Mouse (Mus musculus): ENCODE results near the gene Gm13030.
"Not testable (repeated sequence)": the region's sequence is repeated elsewhere in the genome, so short reads cannot be mapped to it uniquely, and the experiment has no call there.

Gm13030 gene

DNA sequence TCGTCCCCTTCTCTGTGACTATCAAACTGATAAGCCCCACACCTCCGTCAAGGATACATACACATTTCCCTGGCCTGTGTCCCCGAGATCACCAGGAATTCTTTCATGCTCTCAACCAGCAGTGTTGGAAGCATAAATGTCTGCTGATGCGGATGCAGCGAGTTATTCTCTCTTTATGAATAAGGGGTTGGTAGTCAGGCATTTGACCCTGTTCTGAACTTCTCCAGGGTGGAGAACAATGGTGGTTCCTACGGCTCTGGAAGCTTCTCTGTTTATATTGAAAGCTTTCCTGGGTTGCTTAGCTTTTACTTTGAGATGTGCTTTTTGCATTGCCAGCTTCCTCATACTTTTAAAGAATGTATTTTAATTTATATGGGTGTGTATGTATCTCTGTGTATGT, at the start of gene Gm13030:
Gm13030 (minus strand) TSS at position 101 of the 400 bp plus-strand sequence.
- DNase-seq, result no peak

DNA sequence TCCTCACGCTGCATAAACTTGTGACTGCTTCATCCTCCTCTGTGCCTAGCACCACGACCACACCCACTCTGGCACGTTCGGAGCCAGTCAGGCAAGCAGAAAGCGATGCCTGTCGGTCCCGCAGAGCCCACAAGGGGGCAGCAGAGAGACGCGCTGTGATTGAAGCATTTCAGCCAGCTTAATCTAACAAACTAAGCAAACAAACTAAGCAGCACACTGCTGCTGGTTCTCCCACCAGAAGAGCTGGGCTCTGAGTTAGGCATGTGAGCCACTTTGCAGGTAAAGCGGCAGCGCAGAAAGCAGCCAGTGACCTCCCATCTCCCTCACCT, 48.3 kb upstream of the Gm13030 start:
- peak; percentile 95 for DNase-seq

- no peak for DNase-seq
Measured at GRCm38 (mm10) chr4:138921254-138922130, 47.7 kb upstream of the Gm13030 start.

- no peak for DNase-seq
Measured at GRCm38 (mm10) chr4:138917282-138917681, 43.5 kb upstream of the Gm13030 start.

DNA sequence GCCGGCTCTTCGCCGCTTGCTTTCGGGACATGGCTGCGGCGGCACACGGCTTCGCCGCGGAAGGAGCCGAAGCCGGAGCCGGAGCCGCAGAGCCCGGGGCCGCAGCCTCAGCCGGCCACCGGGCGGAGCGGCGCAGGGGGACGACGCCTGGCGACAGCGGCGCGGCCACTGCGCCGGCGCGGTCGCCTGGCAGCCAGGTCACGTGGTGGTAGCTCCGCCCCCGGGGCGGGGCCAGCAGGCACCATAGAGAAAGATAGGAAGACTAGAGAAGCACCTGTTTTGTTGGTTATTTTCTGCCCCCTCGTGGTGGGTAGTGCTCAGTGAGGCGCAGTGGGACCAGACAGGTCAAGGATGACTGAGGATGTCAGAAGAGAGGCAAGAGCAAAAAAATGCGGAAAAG, 40.0 kb upstream of the Gm13030 start, which contains the start of gene Otud3:
Otud3 (minus strand) TSS at position 149 of the 400 bp plus-strand sequence.
- DNase-seq, result peak; percentile 96

- DNase-seq, result no peak
Measured at GRCm38 (mm10) chr4:138913141-138913787, 39.5 kb upstream of the Gm13030 start.

- DNase-seq, result no peak
Measured at GRCm38 (mm10) chr4:138905624-138906337, 32.0 kb upstream of the Gm13030 start.

GRCm38 (mm10) chr4:138899361-138899760, 25.6 kb upstream of the Gm13030 start:
- DNase-seq, result no peak

DNA sequence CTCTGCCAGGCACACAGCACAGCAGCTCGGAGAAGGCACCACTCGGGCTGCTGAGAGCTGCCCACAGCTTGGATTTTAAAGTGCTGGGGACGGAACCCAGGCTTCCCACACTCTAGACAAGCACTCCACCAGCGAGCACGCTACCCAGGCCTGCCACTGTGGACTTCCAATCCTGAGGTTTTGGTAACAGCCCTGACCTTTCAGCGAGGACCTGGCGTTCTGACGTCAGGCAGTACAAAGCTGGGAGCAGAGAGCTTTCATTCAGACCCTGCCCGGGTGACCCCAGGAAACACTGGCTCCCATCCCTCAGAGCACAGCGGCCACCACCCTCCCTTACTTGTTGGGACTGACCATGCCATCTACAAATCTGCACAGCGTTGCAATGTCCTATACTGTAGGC, 20.0 kb upstream of the Gm13030 start:
- DNase-seq, result not testable (repeated sequence)

- DNase-seq, result no peak
Measured at GRCm38 (mm10) chr4:138892655-138893054, 18.9 kb upstream of the Gm13030 start.

- no peak for DNase-seq
Measured at GRCm38 (mm10) chr4:138889635-138890034, 15.9 kb upstream of the Gm13030 start.

GRCm38 (mm10) chr4:138889165-138889564, 15.4 kb upstream of the Gm13030 start:
- DNase-seq, result no peak

- peak; percentile 82 for DNase-seq
Measured at GRCm38 (mm10) chr4:138884261-138884660, 10.5 kb upstream of the Gm13030 start.

DNA sequence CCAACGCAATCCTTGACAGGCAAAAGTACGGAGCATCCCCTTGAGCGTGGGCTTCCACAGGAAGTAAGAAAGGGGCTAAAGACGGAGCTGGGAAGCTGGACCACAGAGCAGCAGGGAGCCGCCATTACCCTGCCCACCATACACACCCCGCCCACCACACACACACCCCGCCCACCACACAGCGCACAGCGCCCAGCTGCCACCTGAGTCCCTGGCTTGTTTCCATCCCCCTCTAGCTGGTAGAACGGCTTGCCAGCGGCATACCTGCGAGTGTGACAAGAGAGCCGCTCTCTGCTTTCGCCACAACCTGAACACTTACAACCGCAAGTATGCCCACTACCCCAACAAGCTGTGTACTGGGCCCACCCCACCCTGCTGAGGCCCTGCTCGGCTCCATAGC, 8.4 kb upstream of the Gm13030 start:
- peak; percentile 53 for DNase-seq

DNA sequence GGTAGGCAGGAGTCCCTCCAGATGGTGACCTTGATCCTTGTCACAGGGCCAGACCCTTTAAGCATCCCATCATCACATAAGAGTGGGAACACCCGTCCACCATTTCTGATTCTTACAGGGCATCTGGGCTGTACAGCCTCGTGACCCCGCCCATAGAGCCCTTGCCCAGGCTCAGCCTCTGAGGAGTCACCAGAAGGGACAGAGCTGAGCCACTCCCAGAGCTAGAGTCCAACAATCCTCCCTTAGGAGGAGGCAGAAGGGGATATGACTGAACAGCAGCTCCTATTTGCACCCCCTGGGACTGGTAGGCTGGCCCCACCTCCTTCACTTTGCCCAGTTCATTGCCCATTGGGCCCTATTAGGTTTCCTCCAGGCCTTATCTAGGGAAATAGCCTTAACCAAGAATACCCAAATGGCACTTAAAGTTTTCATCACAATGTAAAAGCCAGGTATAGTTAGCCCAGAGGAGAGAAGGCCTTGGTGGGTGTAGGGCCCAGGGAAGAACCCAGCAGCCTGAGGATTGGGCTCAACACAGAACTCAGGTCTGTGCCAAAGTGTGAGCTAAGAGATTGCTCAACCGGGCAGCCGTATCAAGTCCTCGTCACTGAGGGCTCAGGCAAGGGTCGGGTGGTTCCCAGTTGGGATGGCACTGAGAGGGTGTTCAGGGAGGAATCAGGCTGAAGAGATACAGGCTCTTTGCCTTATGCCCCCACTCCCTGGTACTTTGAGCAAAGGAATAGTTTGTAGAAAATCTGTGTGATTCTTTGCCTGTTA, 7.2 kb upstream of the Gm13030 start:
- DNase-seq, result no peak

DNA sequence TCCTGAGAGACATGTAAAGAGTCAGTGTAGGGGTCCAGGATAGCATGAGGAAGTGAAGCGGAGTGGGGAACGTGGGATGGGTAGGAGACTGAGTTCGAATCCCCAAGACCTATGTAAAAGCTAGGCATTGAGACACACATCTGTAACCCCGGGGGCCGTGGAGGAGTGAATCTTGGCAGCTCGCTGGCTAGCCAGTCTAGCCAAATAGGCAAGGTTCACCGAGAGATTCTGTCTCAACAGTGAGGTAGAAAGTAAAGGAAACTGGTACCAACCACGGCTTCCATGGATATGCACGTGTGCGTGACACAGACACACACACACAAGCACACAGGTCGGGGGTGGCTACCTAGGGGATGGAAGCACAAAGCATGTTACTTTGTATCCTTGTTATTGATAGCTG, 6.0 kb upstream of the Gm13030 start:
- no peak for DNase-seq

DNA sequence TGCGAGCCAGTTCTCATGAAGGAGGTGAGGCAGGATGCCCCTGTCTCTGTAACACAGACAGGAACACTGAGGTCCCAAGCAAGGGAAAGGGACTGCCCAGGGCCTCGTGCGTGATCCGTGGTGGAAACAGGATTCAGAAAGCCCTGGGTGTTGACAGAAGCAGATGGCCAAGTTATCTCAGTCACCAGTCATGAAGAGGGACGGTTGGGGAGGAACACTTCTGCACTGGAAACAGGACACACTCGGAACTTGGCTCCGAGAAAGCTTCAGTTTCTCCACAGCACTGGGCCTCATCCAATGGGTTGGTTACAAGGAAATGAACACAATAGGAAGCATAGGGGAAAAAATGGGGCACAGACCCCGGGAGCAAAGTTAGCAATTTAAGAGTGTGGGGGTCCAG, 5.0 kb upstream of the Gm13030 start:
- no peak for DNase-seq

GRCm38 (mm10) chr4:138877731-138878130, 4.0 kb upstream of the Gm13030 start, which contains the start of gene Pla2g2e:
TSS of gene Pla2g2e (plus strand) at chr4:138877942.
- DNase-seq, result no peak

DNA sequence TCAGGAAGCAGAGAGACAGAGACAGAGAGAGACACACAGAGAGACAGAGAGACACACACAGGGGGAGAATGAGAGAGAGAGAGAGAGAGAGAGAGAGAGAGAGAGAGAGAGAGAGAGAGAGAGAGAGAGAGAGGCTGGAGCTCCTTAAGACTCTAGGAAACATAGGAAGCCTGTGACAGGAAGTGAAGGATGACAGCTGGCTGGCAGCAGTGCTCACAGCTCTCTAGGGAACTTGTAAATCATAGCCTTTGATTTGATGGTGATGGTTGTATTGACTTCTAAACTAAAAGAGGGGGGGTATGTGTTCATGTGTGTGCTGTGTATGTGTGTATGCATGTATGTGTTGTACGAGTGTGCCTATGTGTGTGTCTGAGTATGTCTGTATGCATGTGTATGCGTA, 2.2 kb upstream of the Gm13030 start:
- no peak for DNase-seq

- not testable (repeated sequence) for DNase-seq
Measured at GRCm38 (mm10) chr4:138875275-138875674, 1.5 kb upstream of the Gm13030 start.

GRCm38 (mm10) chr4:138868666-138869065, 5.1 kb downstream of the Gm13030 start:
- no peak for DNase-seq

- peak; percentile 65 for DNase-seq
Measured at GRCm38 (mm10) chr4:138866413-138866812, 7.4 kb downstream of the Gm13030 start.

DNA sequence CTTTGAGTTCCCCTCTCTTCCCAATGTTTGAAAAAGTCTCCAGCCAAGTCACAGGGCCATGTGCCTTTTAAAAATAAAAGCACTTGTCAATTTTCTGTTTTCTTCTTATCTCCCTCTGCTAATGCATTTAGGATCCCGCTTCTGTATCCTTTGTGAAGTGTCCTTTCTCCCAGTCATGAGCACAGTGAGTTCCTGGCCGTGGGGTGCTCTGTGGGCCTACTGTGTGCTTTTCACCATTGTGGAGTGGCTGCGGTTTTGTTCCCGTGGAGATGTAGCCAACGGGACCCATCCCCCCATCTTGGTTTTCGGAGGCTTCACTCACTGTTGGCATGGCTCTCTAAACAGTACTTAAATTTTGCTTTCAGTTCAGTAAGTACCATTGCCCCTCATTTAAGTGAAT, 7.8 kb downstream of the Gm13030 start:
- DNase-seq, result no peak
